Mouse (Mus musculus): ENCODE data around the gene Extl1.

DNA sequence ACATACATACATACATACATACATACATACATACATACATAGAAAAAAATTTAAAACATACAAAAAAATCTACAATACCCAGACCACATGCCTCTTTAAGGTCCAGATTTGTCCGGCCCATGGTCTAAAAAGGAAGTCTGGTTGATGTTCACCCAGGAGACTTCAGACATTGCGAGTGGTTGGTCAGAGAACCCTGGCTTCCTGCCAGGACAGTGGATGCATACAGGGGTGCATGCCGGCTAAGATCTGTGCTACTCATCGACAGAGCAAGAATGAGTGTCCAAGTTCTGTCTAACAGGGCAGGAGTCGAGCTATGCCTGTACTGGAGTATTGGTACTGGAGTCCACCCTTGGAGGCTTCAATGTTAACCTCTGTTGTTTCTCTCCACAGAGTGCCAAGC, 59.0 kb downstream of the Extl1 start:
- TF ChIP-seq GATA1 (IDR thresholded peaks at IDR 0.05; ENCODE audit: borderline replicate concordance, low read length) (no peak), CTCF (IDR thresholded peaks at IDR 0.05; ENCODE audit: low read depth, low read length) (no peak), TAL1 (conservative IDR thresholded peaks at IDR 0.05; ENCODE audit: low read depth, low read length) (no peak), POLR2AphosphoS5 (IDR thresholded peaks at IDR 0.05; ENCODE audit: insufficient replicate concordance, low read depth, low read length) (no peak)
